Mouse (Mus musculus): ENCODE measurements around the gene Crybb2.
"Not testable (repeated sequence)": the region's sequence is repeated elsewhere in the genome, so short reads cannot be mapped to it uniquely, and the experiment has no call there.

The Crybb2 gene

GRCm38 (mm10) chr5:113070017-113070416, at the start of gene Crybb2:
Gene Crybb2 (minus strand): TSS chr5:113070117.
- no peak for DNase-seq

- DNase-seq, result no peak
Observed at GRCm38 (mm10) chr5:113119291-113119690, 49.4 kb upstream of the Crybb2 start.

- DNase-seq, result peak in 1 of 2 experiments; percentile 34
Observed at GRCm38 (mm10) chr5:113118695-113119094, 48.8 kb upstream of the Crybb2 start.

DNA sequence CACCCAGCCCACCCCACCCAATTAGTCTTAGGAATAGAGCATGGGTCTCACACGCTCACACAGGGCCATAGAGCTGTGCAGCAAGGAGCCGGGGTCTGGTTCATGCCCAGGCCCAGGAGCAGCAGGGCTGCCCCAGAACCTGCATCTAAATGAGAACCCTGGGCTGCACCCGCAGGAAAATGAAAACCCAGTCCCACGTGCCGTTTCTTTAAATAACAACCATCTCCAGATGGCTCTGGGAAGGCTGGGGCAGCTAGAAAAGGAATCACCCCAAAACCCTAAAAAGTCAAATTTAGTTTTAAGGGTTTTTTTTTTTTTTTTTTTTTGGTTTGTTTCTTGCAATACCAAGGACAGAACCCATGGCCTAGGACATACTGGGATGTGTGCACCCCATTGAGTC, 47.4 kb upstream of the Crybb2 start:
- no peak for DNase-seq

DNA sequence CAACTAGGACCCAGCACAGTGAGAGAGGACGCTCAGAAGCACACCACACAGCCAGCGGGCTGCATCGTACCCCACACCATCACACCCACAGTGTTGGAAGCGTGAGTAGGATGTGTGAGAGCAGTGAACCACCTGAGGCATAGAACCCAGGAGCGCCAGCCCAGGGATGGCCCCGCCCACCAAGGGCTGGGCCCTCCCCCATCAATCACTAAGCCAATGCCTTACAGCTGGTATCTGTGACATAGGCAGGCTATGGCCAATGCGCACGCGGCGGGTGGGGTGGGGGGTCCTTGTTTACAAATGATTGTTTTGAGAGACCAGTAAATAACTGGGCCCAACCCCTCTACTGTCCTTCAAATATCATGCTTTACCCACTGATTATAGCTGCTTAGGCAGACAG, 46.0 kb upstream of the Crybb2 start:
- no peak for DNase-seq

GRCm38 (mm10) chr5:113114264-113115225, 44.6 kb upstream of the Crybb2 start:
- no peak for DNase-seq

GRCm38 (mm10) chr5:113113120-113113519, 43.2 kb upstream of the Crybb2 start:
- DNase-seq, result no peak

- DNase-seq, result no peak
Observed at GRCm38 (mm10) chr5:113111336-113111735, 41.4 kb upstream of the Crybb2 start.

GRCm38 (mm10) chr5:113110929-113111328, 41.0 kb upstream of the Crybb2 start:
- DNase-seq, result no peak

GRCm38 (mm10) chr5:113109651-113110050, 39.7 kb upstream of the Crybb2 start:
- not testable (repeated sequence) for DNase-seq

GRCm38 (mm10) chr5:113108165-113108764, 38.3 kb upstream of the Crybb2 start:
- no peak for DNase-seq

- DNase-seq, result no peak
Observed at GRCm38 (mm10) chr5:113107709-113108108, 37.8 kb upstream of the Crybb2 start.

DNA sequence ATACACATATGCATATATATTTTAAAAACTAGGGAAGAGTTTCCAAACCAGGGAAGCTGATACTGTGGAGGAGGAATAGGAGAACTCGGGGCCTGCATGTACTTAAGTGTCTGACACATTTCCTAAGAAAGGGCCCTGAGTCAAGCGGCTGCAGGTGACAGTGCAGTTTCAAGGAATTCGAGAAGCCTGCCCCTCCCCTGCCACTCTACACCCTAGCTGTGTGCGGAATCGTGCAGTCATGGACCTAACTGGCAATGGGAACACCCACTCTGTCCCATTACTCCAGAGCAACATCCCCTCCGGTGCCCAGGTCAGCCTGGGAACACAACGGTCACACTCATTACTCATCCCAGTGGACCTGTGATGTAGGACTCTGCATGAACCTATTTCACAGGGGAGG, 36.7 kb upstream of the Crybb2 start:
- DNase-seq, result no peak

GRCm38 (mm10) chr5:113105481-113105880, 35.6 kb upstream of the Crybb2 start:
- DNase-seq, result no peak

GRCm38 (mm10) chr5:113105035-113105434, 35.1 kb upstream of the Crybb2 start:
- no peak for DNase-seq

DNA sequence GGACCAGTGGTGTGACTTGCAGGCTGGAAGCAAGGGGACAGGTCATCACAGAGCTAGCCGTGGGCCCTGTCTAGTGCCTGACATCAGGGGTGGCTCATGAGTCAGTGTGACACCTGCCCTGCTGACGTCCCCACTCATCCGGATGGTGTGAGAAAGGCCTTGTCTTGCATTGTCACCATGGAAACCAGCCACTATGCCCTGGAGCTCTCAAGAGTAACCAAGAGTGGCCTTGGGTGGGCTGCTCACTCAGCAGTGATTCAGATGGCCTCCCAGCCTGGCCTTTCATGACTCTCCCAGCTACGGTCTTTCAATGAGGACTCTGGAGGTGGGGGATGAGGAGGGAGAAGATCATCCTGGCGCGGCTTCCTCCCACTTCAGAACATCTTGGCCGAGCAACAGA, 32.5 kb upstream of the Crybb2 start:
- DNase-seq, result no peak

DNA sequence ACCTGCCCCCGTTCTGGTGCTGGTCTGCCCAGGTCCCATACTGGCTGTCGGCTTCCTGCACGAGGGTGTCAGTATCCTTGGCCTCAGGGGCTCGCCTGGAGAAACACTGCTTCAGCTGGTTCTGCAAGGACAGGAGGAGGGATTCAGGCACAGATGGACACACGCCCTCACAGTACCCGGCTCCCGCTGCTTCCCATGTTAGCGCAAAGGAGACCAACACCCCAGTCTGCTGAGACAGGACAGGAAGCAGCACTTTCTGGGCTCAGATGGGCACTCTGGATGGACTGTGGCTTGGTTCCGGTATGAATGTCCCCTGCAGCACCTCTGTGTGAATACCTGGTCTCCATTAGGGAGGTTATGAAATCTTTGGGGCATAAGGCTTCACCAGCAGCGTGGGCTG, 31.5 kb upstream of the Crybb2 start:
- no peak for DNase-seq

- DNase-seq, result no peak
Observed at GRCm38 (mm10) chr5:113100422-113100821, 30.5 kb upstream of the Crybb2 start.

GRCm38 (mm10) chr5:113099546-113099945, 29.6 kb upstream of the Crybb2 start:
- peak; percentile 70 to 89 for DNase-seq

DNA sequence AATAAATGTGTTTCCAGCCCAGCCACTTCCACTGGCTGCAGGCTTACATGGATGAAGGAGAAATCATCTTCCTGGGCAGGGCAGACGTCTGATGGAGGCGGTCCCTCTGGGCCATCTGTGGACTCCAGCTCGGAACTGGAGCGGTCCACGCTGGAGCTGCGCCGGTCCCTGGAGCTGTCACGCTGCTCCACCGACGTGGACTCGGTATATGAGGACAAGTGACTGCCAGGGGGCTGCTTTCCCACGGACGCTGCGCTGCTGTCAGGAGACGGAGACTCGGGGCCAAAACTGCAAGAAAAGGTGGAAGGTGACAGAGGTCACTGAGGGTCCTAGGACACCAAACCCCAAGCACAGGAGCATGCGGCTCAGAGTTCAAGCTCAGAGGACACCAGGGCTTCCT, 27.6 kb upstream of the Crybb2 start:
- no peak for DNase-seq

DNA sequence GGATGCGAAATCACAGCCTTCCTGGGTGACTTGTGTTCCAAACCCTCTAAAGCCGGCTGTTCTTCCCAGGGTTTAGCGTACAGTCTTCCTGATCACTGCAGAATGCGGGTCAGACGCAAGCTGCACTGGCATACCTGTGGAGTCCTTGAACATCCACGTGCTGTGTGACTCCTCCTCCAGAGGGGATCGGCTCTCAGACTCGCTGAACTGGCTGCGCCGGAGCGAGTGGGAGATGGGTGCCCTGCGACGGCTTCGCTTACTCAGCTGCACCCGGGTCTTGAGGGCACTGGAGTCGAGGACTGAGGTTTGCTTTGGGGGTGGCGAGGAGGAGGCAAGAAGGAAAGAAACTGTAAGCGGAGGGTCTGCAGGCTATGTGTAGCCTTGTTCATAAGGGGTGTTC, 25.5 kb upstream of the Crybb2 start:
- no peak for DNase-seq

- DNase-seq, result peak; percentile 60 to 81
Observed at GRCm38 (mm10) chr5:113092406-113092805, 22.5 kb upstream of the Crybb2 start.

DNA sequence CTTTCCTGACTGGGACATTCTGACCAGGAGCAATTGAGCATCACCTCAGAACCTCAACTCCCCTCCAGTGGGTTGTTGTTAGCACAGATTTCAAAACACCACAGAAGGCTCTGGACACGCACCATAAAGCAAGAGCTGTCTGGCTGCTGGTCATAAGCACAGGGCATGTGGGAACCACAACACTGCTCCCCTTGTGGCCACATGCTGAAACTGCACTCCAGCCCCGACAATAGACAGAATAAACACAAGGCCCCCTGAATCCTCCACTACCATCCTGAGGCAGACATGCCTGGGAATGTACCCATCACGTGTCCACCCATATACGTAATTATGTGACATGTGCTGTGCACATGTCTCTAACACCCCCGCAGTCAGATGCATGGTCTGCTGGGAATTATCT, 21.2 kb upstream of the Crybb2 start:
- peak; percentile 79 to 83 for DNase-seq

- DNase-seq, result no peak
Observed at GRCm38 (mm10) chr5:113090750-113091149, 20.8 kb upstream of the Crybb2 start.
